Mouse (Mus musculus) stomach, postnatal 0 days (tissue): ENCODE measurements around the gene Nanos3.

Experiments used
- CTCF ChIP-seq: IDR thresholded peaks from 2 replicates; pipeline ENCODE4 v1.5.1; 2016; ENCODE audit warnings: antibody characterized with exemption, low read depth, mild to moderate bottlenecking, moderate library complexity
- EP300 ChIP-seq: optimal IDR thresholded peaks from 2 replicates; pipeline ENCODE3; 2016; ENCODE audit warnings: antibody characterized with exemption

- TF ChIP-seq EP300 = no peak
- TF ChIP-seq CTCF = no peak
These were observed 2.2 kb downstream of the Nanos3 start for GRCm38 (mm10) chr8:84182833-84183232.
